Mouse (Mus musculus) erythroblast, embryonic 14.5 days (primary cell): Measurements from ENCODE around the gene Mgat4e.

Source experiments
- GATA1 ChIP-seq: IDR thresholded peaks from 2 replicates; pipeline ENCODE4 v1.6.1; 2012; ENCODE audit warnings: low read length, inconsistent platforms, mixed read lengths
- TAL1 ChIP-seq: IDR thresholded peaks from 3 replicates; pipeline ENCODE4 v1.6.1; 2012; ENCODE audit warnings: low read length, inconsistent platforms, mixed read lengths

DNA sequence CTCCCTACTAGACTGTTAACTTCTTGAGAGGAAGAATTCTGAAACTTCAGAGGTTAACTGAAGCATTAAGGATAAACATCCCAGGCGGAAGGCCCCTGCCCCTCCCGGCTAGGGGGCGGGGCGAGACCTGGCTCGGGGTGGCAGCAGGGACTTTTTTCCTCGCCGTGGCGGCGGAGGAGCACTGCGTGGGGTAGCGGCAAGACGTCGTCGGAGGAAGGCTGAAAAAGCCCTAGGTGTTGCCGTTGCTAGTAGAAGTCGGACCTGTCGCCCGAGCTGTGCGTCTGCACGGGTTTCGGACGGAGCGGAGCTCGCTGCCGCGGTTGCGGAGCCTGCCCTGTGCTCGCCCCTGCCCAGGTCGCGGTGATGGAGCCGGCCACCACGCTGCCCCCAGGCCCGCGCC lies 10.5 kb upstream of the Mgat4e start, which contains the start of gene Kdm5b:
- TF ChIP-seq TAL1 (no peak), GATA1 (no peak)
